Mouse (Mus musculus) limb, embryonic 14.5 days (tissue): ENCODE data around the gene Cipc. TPM values are rescaled to one million over a fixed set of nuclear protein-coding genes. Genes with fewer than 3 reads are reported as not detected.

Experiments used
- ATAC-seq: fragments of 200-750 bp; cut with Nextera tagmentation; 2 replicates; pipeline ENCODE4 v1.8.0; 2017; ENCODE audit warnings: low read depth, moderate number of reproducible peaks, moderate TSS enrichment; ENCODE audit not compliant: low FRiP score
- DNase-seq: peaks from one replicate; pipeline ENCODE4 v3.0.0-alpha.2; 2015; ENCODE audit warnings: low spot score
- H3K27ac ChIP-seq: fragments of 300-500 bp; sonication (generic); replicated peaks from 2 replicates; pipeline ENCODE4 v1.5.1; 2014; ENCODE audit warnings: low read depth, mild to moderate bottlenecking, low read length, moderate library complexity, mixed read lengths
- H3K27me3 ChIP-seq: fragments of 300-500 bp; sonication (generic); 2 replicates; pipeline ENCODE4 v1.6.1; 2014; ENCODE audit warnings: low read length, mixed read lengths; ENCODE audit not compliant: control insufficient read depth, insufficient read depth
- H3K36me3 ChIP-seq: fragments of 300-500 bp; sonication (generic); 2 replicates; pipeline ENCODE4 v1.6.1; 2014; ENCODE audit warnings: mild to moderate bottlenecking, low read length, moderate library complexity, mixed read lengths; ENCODE audit not compliant: control insufficient read depth, insufficient read depth
- H3K4me1 ChIP-seq: fragments of 300-500 bp; sonication (generic); 2 replicates; pipeline ENCODE4 v1.6.1; 2014; ENCODE audit warnings: antibody characterized with exemption, low read length, mixed read lengths; ENCODE audit not compliant: control insufficient read depth, insufficient read depth
- H3K4me2 ChIP-seq: fragments of 300-500 bp; sonication (generic); replicated peaks from 2 replicates; pipeline ENCODE4 v1.6.1; 2014; ENCODE audit warnings: low read depth, mild to moderate bottlenecking, low read length, moderate library complexity; ENCODE audit not compliant: severe bottlenecking
- H3K4me3 ChIP-seq: fragments of 300-500 bp; sonication (generic); replicated peaks from 2 replicates; pipeline ENCODE4 v1.5.1; 2014; ENCODE audit warnings: low read length
- H3K9ac ChIP-seq: fragments of 300-500 bp; sonication (generic); 2 replicates; pipeline ENCODE4 v1.6.1; 2014; ENCODE audit warnings: mild to moderate bottlenecking, low read depth, low read length, moderate library complexity; ENCODE audit not compliant: severe bottlenecking
- H3K9me3 ChIP-seq: fragments of 300-500 bp; sonication (generic); 2 replicates; pipeline ENCODE4 v1.6.1; 2016; ENCODE audit warnings: low read length; ENCODE audit not compliant: control insufficient read depth
- POLR2A ChIP-seq: fragments of 200-500 bp; IDR thresholded peaks from 2 replicates; pipeline ENCODE4 v1.8.0; 2012; ENCODE audit warnings: inconsistent platforms, mild to moderate bottlenecking, moderate library complexity, borderline replicate concordance; ENCODE audit not compliant: insufficient read depth, insufficient read length; ENCODE audit errors: extremely low read depth
- WGBS: fragments of 180-500 bp; shearing (Covaris S2); extraction: QIAGEN DNeasy Blood & Tissue Kit; methylation state at CpG from one replicate; pipeline ENCODE4 v1.1.7; 2014; 5-methylcytosine and 5-hydroxymethylcytosine counted together
- polyA plus RNA-seq, 2 experiments: library from polyadenylated mRNA; depleted of rRNA in 1 of 2; stranded (reverse) in 1 of 2; unstranded in 1 of 2; fragments of >200 nt; fragmentation: Nextera tagmentation in 1 of 2; extraction: Ambion mirVana in 1 of 2; gene quantifications; 2 replicates each; pipeline versions ENCODE4 v1.2.1 to v1.2.3; 2012 to 2014

Cipc gene
- polyA plus RNA-seq, 2 experiments: 20.0 to 31.3 TPM

DNA sequence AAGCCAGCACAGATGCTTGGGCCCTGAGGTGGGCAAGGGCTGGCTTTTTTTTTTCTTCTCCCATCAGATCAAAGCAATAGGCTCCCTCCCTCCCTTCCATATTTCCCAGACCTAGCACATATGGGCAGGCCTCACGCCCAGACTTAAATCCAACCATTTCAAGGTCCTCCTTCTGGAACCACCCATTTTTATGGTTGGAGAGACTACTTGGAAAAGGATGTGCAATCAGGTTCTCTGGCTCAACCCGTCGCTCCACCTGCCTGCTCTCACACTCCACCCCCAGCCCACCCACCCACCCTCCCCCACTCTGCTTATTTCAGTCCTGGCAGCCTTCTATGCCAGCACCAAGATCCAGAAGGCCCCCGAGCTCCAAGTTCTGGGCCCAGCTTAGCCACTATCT lies 39.7 kb downstream of the Cipc start:
- DNase-seq (no peak), ATAC-seq (no peak)
- Histone ChIP-seq H3K4me1 (no peaks in the 10 kb centered on the region; the same call in 1 of the 2 replicates), H3K36me3 (no peaks in the 10 kb centered on the region), H3K27ac (no peak overlapping the region), H3K9ac (no peak overlapping the region), H3K4me2 (no peak overlapping the region), H3K27me3 (peaks cover 66% of the 10 kb centered on the region), H3K4me3 (no peak overlapping the region), H3K9me3 (no peaks in the 10 kb centered on the region)
- no peak for TF ChIP-seq POLR2A
- 47% methylated on average over 4 of the region's 4 CpGs for WGBS

DNA sequence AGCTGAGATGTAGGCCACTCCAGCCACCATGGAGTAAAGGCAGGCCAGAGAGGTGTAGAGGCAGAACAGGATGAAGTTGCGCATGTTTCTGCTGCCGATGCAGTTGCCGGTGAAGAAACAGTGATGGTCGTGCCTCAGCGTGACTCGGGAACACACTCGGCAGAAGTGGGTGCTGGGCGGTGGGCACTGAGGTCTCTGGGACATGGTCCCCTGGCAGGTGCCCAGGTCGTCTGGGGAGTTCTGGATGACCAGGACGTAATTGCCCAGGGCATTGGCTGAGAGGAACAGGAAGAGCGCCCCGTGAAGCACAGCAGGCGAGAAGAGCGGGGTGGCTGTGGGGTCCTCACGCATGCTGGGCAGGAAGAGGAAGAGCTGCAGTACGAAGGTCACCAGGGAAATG lies 41.4 kb downstream of the Cipc start:
- ATAC-seq (no peak), DNase-seq (no peak)
- Histone ChIP-seq H3K4me2 (no peak overlapping the region), H3K27ac (no peak overlapping the region), H3K4me1 (no peaks in the 10 kb centered on the region; the same call in 1 of the 2 replicates), H3K27me3 (peaks cover 60% of the 10 kb centered on the region), H3K9ac (no peak overlapping the region), H3K4me3 (no peak overlapping the region), H3K36me3 (no peaks in the 10 kb centered on the region), H3K9me3 (no peaks in the 10 kb centered on the region)
- WGBS: 40% methylated on average over 16 of the region's 16 CpGs
- no peak for TF ChIP-seq POLR2A

- Histone ChIP-seq H3K4me3 (no peak overlapping the region), H3K4me2 (peak overlapping the region; percentile 36; the same call in 1 of the 2 replicates), H3K9me3 (no peaks in the 10 kb centered on the region), H3K27me3 (peaks cover 50% of the 10 kb centered on the region), H3K9ac (no peak overlapping the region), H3K27ac (no peak overlapping the region), H3K36me3 (no peaks in the 10 kb centered on the region), H3K4me1 (no peaks in the 10 kb centered on the region; the same call in 1 of the 2 replicates)
- ATAC-seq (no peak), DNase-seq (no peak)
- TF ChIP-seq POLR2A: no peak
- WGBS: 7% methylated on average over 15 of the region's 15 CpGs
Observed at GRCm38 (mm10) chr12:86989378-86989777, 42.5 kb downstream of the Cipc start.

- H3K27me3 ChIP-seq: peaks cover 46% of the 10 kb centered on the region
- 3% methylated on average over 33 of the region's 68 CpGs for WGBS
- H3K9ac ChIP-seq: no peak within 1 kb of the TSS
- H3K4me2 ChIP-seq: peak within 1 kb of the TSS; percentile 36
- no peaks in the 10 kb centered on the region; the same call in 1 of the 2 replicates for H3K4me1 ChIP-seq
- TF ChIP-seq POLR2A: no peak
- H3K4me3 ChIP-seq: peak within 1 kb of the TSS; percentile 7; the same call in 1 of the 2 replicates
- H3K27ac ChIP-seq: no peak within 1 kb of the TSS
- H3K36me3 ChIP-seq: no peaks in the 10 kb centered on the region
- H3K9me3 ChIP-seq: no peaks in the 10 kb centered on the region
- no peak for DNase-seq
- ATAC-seq: peak; percentile 68
Observed at GRCm38 (mm10) chr12:86989890-86990754, 43.3 kb downstream of the Cipc start, which contains the start of gene Zdhhc22. TSS of gene Zdhhc22 (minus strand) at chr12:86990430.

DNA sequence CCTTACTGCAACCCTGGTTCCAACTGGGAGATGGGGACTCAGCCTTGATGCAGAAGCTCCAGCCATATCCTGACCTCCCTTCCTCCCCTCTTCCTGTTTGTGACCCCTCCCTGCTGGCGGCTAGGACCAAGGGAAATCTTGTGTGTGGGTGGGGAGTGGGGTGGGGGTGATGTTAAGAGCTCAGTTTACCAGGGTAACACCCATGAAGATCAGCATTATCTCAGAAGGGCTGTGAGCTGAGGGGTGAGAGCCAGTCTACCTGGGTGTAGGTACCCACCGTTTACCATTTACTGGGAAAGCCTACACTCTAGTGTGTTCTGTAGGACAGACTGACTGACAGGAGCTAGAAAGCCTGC lies 43.9 kb downstream of the Cipc start:
- Histone ChIP-seq H3K9ac (no peak overlapping the region), H3K4me2 (no peak overlapping the region), H3K27ac (no peak overlapping the region), H3K4me3 (no peak overlapping the region), H3K27me3 (peaks cover 46% of the 10 kb centered on the region), H3K36me3 (no peaks in the 10 kb centered on the region), H3K9me3 (no peaks in the 10 kb centered on the region), H3K4me1 (no peaks in the 10 kb centered on the region; the same call in 1 of the 2 replicates)
- DNase-seq: no peak
- TF ChIP-seq POLR2A: no peak
- 30% methylated on average over 2 of the region's 2 CpGs for WGBS
- no peak for ATAC-seq
